In the genomic region with DNA sequence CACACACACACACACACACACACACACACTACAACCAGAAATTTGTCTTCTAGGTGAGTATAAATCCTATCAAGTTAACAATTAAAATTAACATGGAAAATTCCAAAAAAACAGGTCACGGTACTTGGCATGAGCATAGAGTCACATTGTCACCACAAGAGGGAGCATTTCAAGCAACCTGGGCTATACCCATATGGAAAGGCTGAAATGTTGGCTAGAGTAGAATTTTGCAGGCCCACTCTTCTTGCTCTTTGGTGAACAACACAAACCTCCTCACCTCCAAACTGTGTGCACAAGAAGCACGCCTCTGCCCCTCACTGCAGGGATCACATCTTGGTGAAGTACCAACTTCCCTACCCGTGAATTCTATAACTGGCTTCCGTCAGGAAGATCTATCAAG, we compare ENCODE assay signal across 7 mouse cellular contexts. TPM values are rescaled to one million over a fixed set of nuclear protein-coding genes. Genes with fewer than 3 reads are reported as not detected.
DNase-seq lines count a peak whose midpoint lies in the region; ATAC-seq and TF ChIP-seq lines count a peak whose summit lies in the region.

No protein-coding gene starts in this region.

- TF ChIP-seq CTCF in ES-Bruce4 (IDR thresholded peaks at IDR 0.05; ENCODE audit: low read depth, low read length) = peak; percentile 0
- TF ChIP-seq CTCF in bone marrow, adult 2 months (IDR thresholded peaks at IDR 0.05; ENCODE audit: control insufficient read depth, insufficient read depth, low read length) = 0 out of 2 replicates have a peak, but pooled peaks have one; percentile 18

- H3K9ac ChIP-seq in ES-Bruce4 (ENCODE audit: low read depth, poor library complexity, severe bottlenecking) = no peak overlapping the region

- no peak overlapping the region for H3K4me3 ChIP-seq in ES-Bruce4 (ENCODE audit: low read depth, low read length)
- H3K4me3 ChIP-seq in bone marrow, adult 2 months (replicated peaks; ENCODE audit: control insufficient read depth, low read depth, low read length) = no peak overlapping the region

- no peak for TF ChIP-seq EP300 in ES-Bruce4 (IDR thresholded peaks at IDR 0.05; ENCODE audit: insufficient read depth, low read depth, low read length)

- peak; percentile 29 for DNase-seq in layer of hippocampus, adult 11-12 months (ENCODE audit: low spot score)
- no peak for DNase-seq in layer of hippocampus, postnatal 14 days (ENCODE audit: low spot score in 2 of 2)
- DNase-seq in forelimb bud, embryonic 11.5 days (ENCODE audit: low read depth, low spot score) = peak; percentile 57
- DNase-seq in gastrocnemius, postnatal 4 days (ENCODE audit: low spot score in 2 of 2) = no peak

- no peak overlapping the region for H3K27ac ChIP-seq in ES-Bruce4 (ENCODE audit: insufficient read depth, low read length)
- no peak overlapping the region for H3K27ac ChIP-seq in bone marrow, adult 2 months (ENCODE audit: control insufficient read depth, insufficient read depth, low read depth, low read length, poor library complexity)

- no peaks in the 10 kb centered on the region for H3K9me3 ChIP-seq in ES-Bruce4 (replicated peaks; ENCODE audit: control insufficient read depth, insufficient read depth, low read length, poor library complexity, severe bottlenecking)

- no peaks in the 10 kb centered on the region for H3K27me3 ChIP-seq in ES-Bruce4 (ENCODE audit: control insufficient read depth, insufficient read depth, low read length, poor library complexity, severe bottlenecking)

- WGBS in bone marrow, adult 2 months = 45% methylated on average over 4 of the region's 4 CpGs

- TF ChIP-seq POLR2A in ES-Bruce4 (IDR thresholded peaks at IDR 0.05; ENCODE audit: insufficient read depth, low read length) = no peak
- no peak for TF ChIP-seq POLR2A in bone marrow, adult 2 months (IDR thresholded peaks at IDR 0.05; ENCODE audit: borderline replicate concordance, control insufficient read depth, low read depth, low read length)

- H3K36me3 ChIP-seq in ES-Bruce4 (ENCODE audit: control insufficient read depth, insufficient read depth, low read length, poor library complexity, severe bottlenecking) = no peaks in the 10 kb centered on the region

- H3K4me1 ChIP-seq in ES-Bruce4 (ENCODE audit: control insufficient read depth, insufficient read depth, low read length) = no peaks in the 10 kb centered on the region
- peaks cover 8% of the 10 kb centered on the region; the same call in 1 of the 2 replicates for H3K4me1 ChIP-seq in bone marrow, adult 2 months (ENCODE audit: control insufficient read depth, insufficient read depth, low read length)

- peak; percentile 43; the same call in 1 of the 2 replicates for ATAC-seq in megakaryocyte-erythroid progenitor cell, adult 5-6 weeks (replicated peaks; ENCODE audit: low FRiP score, low TSS enrichment, poor library complexity, severe bottlenecking)

RNA-seq across cellular contexts. Expression of a gene that starts 2.9 kb away (rescaled TPM):
- total RNA-seq in layer of hippocampus, postnatal 14 days (2021) = 10 to 100 TPM; 33.4 to 34.0 TPM
- polyA plus RNA-seq in ES-Bruce4 (2011; ENCODE audit: insufficient read depth, insufficient read length, low read depth, missing spikeins) = 23.1 and 24.5 TPM in 2 replicates
- polyA plus RNA-seq in bone marrow, adult 2 months (2011; ENCODE audit: insufficient read depth, insufficient read length, low replicate concordance, missing spikeins) = 5.8 and 12.5 TPM in 2 replicates
- 21.0 and 31.4 TPM in 2 replicates for total RNA-seq in megakaryocyte-erythroid progenitor cell, adult 5-6 weeks (2014; fragmentation: Nextera tagmentation)
- 26.5 and 36.0 TPM in 2 replicates for total RNA-seq in megakaryocyte-erythroid progenitor cell, adult 5-6 weeks (2017)
- total RNA-seq in gastrocnemius, postnatal 4 days (2021) = 10 to 100 TPM; 21.1 to 22.4 TPM

RNA-seq across cellular contexts. Expression of a gene that starts 12.9 kb away (rescaled TPM):
- 100 to 1,000 TPM; 569 to 570 TPM for total RNA-seq in layer of hippocampus, postnatal 14 days (2021)
- polyA plus RNA-seq in ES-Bruce4 (2011; ENCODE audit: insufficient read depth, insufficient read length, low read depth, missing spikeins) = 668 and 681 TPM in 2 replicates
- polyA plus RNA-seq in bone marrow, adult 2 months (2011; ENCODE audit: insufficient read depth, insufficient read length, low replicate concordance, missing spikeins) = 47.1 and 160 TPM in 2 replicates
- 27.0 and 67.3 TPM in 2 replicates for total RNA-seq in megakaryocyte-erythroid progenitor cell, adult 5-6 weeks (2014; fragmentation: Nextera tagmentation)
- total RNA-seq in megakaryocyte-erythroid progenitor cell, adult 5-6 weeks (2017) = 30.1 and 34.7 TPM in 2 replicates
- 10 to 100 TPM; 53.2 to 57.9 TPM for total RNA-seq in gastrocnemius, postnatal 4 days (2021)

RNA-seq across cellular contexts. Expression of a gene that starts 34.4 kb away (rescaled TPM):
- total RNA-seq in layer of hippocampus, postnatal 14 days (2021) = 10 to 100 TPM; 26.1 to 26.7 TPM
- 52.4 and 55.8 TPM in 2 replicates for polyA plus RNA-seq in ES-Bruce4 (2011; ENCODE audit: insufficient read depth, insufficient read length, low read depth, missing spikeins)
- 16.4 and 24.6 TPM in 2 replicates for polyA plus RNA-seq in bone marrow, adult 2 months (2011; ENCODE audit: insufficient read depth, insufficient read length, low replicate concordance, missing spikeins)
- total RNA-seq in megakaryocyte-erythroid progenitor cell, adult 5-6 weeks (2014; fragmentation: Nextera tagmentation) = 66.2 and 86.7 TPM in 2 replicates
- 72.9 and 81.2 TPM in 2 replicates for total RNA-seq in megakaryocyte-erythroid progenitor cell, adult 5-6 weeks (2017)
- 10 to 100 TPM; 19.6 to 24.5 TPM for total RNA-seq in gastrocnemius, postnatal 4 days (2021)

RNA-seq across cellular contexts. Expression of a gene that starts 34.4 kb away (rescaled TPM):
- 10 to 100 TPM; 53.1 to 56.1 TPM for total RNA-seq in layer of hippocampus, postnatal 14 days (2021)
- 49.7 and 64.4 TPM in 2 replicates for polyA plus RNA-seq in ES-Bruce4 (2011; ENCODE audit: insufficient read depth, insufficient read length, low read depth, missing spikeins)
- polyA plus RNA-seq in bone marrow, adult 2 months (2011; ENCODE audit: insufficient read depth, insufficient read length, low replicate concordance, missing spikeins) = 27.4 and 59.8 TPM in 2 replicates
- total RNA-seq in megakaryocyte-erythroid progenitor cell, adult 5-6 weeks (2014; fragmentation: Nextera tagmentation) = 36.8 and 46.8 TPM in 2 replicates
- total RNA-seq in megakaryocyte-erythroid progenitor cell, adult 5-6 weeks (2017) = 22.1 and 26.2 TPM in 2 replicates
- total RNA-seq in gastrocnemius, postnatal 4 days (2021) = 10 to 100 TPM; 36.0 to 36.5 TPM

RNA-seq across cellular contexts. Expression of a gene that starts 50.9 kb away (rescaled TPM):
- 10 to 100 TPM; 18.2 to 20.9 TPM for total RNA-seq in layer of hippocampus, postnatal 14 days (2021)
- 7.6 and 10.0 TPM in 2 replicates for polyA plus RNA-seq in ES-Bruce4 (2011; ENCODE audit: insufficient read depth, insufficient read length, low read depth, missing spikeins)
- 4.5 and 9.7 TPM in 2 replicates for polyA plus RNA-seq in bone marrow, adult 2 months (2011; ENCODE audit: insufficient read depth, insufficient read length, low replicate concordance, missing spikeins)
- 30.5 and 32.9 TPM in 2 replicates for total RNA-seq in megakaryocyte-erythroid progenitor cell, adult 5-6 weeks (2014; fragmentation: Nextera tagmentation)
- 55.8 and 63.7 TPM in 2 replicates for total RNA-seq in megakaryocyte-erythroid progenitor cell, adult 5-6 weeks (2017)
- total RNA-seq in gastrocnemius, postnatal 4 days (2021) = 10 to 100 TPM; 11.7 to 14.1 TPM

Comparison
In these comparisons a context has a peak if more than half of its experiments do, and no peak if none do; other contexts are left out.
1. DNase-seq: peak in layer of hippocampus, adult 11-12 months (single experiment) and forelimb bud, embryonic 11.5 days (single experiment); none in layer of hippocampus, postnatal 14 days (0 of 2) and gastrocnemius, postnatal 4 days (0 of 2).
2. RNA of a gene that starts 12.9 kb away (total RNA-seq): 569 to 570 TPM in layer of hippocampus, postnatal 14 days; 53.2 to 57.9 TPM in gastrocnemius, postnatal 4 days and 27.0 to 67.3 TPM in megakaryocyte-erythroid progenitor cell, adult 5-6 weeks; every median in the first group is over 4 times any median in the second.